Mouse (Mus musculus): ENCODE results near the gene Atp8a2.
A peak's percentile ranks its signal among the peaks of the same experiment; 100 is the strongest.

Atp8a2 gene

DNA sequence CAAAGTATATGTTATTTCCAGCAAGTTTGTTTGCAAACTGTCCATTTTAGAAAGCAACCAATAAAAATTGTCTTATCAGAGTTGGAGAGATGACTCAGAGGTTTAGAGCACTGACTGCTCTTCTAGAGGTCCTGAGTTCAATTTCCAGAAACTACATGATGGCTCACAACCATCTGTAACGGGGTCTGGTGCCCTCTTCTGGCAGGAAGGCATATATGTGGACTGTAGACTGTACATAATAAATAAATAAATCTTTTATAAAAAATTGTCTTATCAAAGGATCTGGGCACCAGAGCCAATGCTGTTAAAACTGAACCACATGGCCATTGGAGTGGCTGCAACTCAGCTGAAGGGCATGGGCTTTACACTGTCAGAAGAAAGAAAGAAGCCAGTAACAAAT lies 606.4 kb downstream of the Atp8a2 start:
- peak; percentile 49 for DNase-seq

All from heart, adult 11 months (tissue).